Mouse (Mus musculus) layer of hippocampus, postnatal 10 days (tissue): ENCODE results near the gene Syne2. TPM values are rescaled to one million over a fixed set of nuclear protein-coding genes. Genes with fewer than 3 reads are reported as not detected.

Experiments
- DNase-seq, 2 experiments: peaks; one replicate each; pipeline ENCODE4 v3.0.0; 2021; ENCODE audit warnings: low spot score in 2 of 2
- total RNA-seq, 2 experiments: library from RNA; stranded (reverse); gene quantifications; 2 replicates each; pipeline ENCODE4 v1.2.3; 2021

The Syne2 gene
- total RNA-seq, 2 experiments from 2014 or later = 29.2 to 29.4 TPM

DNA sequence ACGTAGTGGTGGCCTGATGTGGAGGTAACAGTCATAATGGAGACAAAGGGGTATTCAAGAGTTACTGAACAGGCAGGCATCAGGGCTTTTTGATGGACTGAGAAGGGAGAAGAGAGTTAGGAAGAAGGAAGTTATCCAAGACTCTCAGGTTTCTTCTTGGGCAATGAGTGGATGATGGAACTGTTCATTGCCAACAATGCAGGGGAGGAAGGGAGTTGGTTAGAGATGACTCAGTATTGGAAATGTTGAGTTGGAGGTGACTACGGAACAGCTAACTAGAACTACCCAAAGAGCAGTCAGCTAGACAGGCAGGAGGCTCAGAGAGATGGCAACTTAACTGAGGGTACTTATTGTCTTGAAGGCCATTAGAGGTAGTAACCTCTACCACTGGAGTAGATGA lies 47.2 kb downstream of the Syne2 start:
- DNase-seq = no peak

- DNase-seq = no peak
Measured at GRCm38 (mm10) chr12:75866419-75867373, 48.8 kb downstream of the Syne2 start.

- DNase-seq = no peak
Measured at GRCm38 (mm10) chr12:75873546-75874235, 55.8 kb downstream of the Syne2 start.

GRCm38 (mm10) chr12:75874287-75874994 lies 56.5 kb downstream of the Syne2 start:
- DNase-seq = no peak

- no peak for DNase-seq
Measured at GRCm38 (mm10) chr12:75879636-75880317, 61.8 kb downstream of the Syne2 start.

- DNase-seq = no peak
Measured at GRCm38 (mm10) chr12:75881554-75881953, 63.6 kb downstream of the Syne2 start.

DNA sequence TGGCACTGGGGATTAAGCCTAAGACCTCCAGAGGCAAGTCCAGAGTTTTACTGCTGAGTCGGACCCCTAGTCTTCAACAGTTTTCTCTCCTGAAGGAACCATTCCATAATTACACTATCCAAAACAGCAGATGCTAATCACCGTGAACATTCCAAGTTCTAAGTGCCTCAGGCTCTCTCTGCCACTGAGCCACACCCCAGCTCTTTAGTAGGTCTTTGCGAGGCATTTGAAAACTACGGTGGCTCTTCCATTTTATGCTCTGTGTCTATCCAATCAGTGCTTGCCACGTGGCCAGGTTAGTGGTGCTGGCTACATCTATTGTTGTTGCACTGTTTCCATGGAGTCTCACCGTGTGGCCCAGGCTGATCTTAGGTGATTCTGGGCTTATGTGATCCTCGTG lies 68.2 kb downstream of the Syne2 start:
- DNase-seq = no peak

DNA sequence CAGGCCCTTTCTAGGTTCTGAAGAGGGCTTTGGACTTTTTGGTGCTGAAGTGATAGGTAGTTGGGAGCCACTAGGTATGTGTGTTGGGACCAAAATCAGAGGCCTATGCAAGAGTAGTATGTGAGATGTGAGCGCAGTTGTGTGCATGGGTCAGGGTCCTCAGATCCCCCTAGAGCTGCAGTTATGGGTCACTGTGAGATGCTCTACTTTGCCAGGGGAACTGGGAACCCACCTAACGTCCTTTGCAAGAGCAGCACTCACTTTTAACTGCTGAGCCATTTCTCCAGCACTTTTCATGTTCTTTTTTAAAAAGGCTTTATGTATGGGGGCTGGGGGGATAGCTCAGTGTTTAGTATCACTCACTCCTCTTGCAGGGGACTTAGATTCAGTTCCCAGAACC lies 69.0 kb downstream of the Syne2 start:
- no peak for DNase-seq

GRCm38 (mm10) chr12:75888721-75889120 lies 70.8 kb downstream of the Syne2 start:
- DNase-seq = no peak

GRCm38 (mm10) chr12:75891206-75891605 lies 73.3 kb downstream of the Syne2 start:
- no peak for DNase-seq

GRCm38 (mm10) chr12:75893392-75893791 lies 75.5 kb downstream of the Syne2 start:
- no peak for DNase-seq

- DNase-seq = peak in 1 of 2 experiments; percentile 15
Measured at GRCm38 (mm10) chr12:75894316-75894997, 76.5 kb downstream of the Syne2 start.

- no peak for DNase-seq
Measured at GRCm38 (mm10) chr12:75894998-75895331, 77.0 kb downstream of the Syne2 start.

DNA sequence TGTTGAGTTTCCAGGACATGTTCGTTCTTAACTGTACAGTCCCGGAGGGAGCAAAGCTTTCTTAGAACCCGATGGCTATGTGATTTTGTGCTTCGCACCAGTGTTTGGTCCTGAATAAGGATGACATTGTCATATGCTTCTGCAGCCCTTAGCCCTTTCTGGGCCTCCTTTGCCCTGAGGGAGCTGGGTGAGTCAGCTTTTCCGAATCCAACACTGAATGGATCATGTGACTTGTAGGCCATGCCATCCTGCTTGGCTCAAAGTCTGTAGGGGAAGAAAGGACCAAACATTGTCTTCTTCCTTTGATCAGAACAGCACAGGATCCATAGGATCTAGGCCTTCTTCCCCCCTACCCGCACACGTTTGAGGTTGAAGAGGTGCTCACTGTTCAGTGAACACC lies 79.9 kb downstream of the Syne2 start:
- no peak for DNase-seq

DNA sequence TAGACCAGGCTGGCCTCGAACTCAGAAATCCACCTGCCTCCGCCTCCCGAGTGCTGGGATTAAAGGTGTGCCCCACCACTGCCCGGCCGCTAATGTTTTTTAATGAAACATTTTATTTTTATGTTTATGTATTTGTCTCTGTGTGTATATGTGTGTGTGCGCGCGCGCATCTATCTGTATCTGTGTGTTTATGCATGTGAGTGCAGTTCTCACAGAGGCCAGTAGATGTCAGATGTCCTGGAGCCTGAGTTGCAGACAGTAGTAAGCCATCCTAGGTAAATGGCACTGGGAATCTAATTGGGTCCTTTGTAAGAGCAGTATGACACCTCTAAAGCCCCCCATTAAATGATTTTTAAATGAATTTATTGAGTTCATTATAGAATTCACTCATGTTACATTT lies 83.8 kb downstream of the Syne2 start:
- no peak for DNase-seq

DNA sequence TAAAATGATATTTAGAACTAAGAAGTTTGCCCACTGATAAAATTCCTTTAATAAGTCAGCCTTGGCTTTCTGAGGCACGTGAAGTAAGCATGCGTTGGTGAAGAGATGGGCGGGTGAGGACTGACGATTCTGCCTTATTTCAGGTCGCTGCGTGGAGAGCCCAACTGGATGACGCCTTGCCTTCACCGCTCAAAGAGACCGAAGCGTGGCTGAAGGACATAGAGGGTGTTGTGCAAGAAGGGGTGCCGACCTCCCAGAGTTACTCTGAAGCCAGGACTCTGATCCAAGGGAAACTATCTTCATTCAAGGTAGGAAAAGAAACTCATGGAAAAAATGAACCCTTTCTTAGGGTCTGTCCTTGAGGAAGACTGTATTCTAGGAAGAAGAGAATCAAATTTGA lies 86.1 kb downstream of the Syne2 start:
- no peak for DNase-seq

DNA sequence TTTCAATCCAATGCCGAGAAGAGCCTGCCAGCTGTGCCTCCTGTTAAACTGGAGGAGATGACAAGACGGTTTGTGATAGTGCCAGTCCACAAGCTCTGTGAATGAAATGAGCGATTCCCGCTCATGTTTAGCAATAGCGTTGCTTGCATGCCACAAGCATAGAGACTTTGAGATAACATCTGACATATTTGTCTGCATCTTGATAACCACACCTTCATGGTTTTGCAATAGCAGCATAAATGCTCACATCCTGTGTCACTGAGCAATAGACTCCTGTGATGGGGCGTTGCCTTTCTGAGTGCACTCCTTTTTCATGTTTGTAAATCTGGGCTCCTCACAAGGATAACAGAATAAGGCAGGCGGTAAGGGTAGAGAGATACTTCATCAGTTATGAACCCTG lies 87.4 kb downstream of the Syne2 start:
- DNase-seq = no peak

GRCm38 (mm10) chr12:75908466-75908865 lies 90.5 kb downstream of the Syne2 start:
- no peak for DNase-seq

- no peak for DNase-seq
Measured at GRCm38 (mm10) chr12:75915694-75916093, 97.8 kb downstream of the Syne2 start.

GRCm38 (mm10) chr12:75918415-75918814 lies 100.5 kb downstream of the Syne2 start:
- no peak for DNase-seq

- peak; percentile 57 to 67 for DNase-seq
Measured at GRCm38 (mm10) chr12:75918914-75919313, 101.0 kb downstream of the Syne2 start.
